Mouse (Mus musculus) neural tube, embryonic 14.5 days (tissue): ENCODE data around the gene Sike1. TPM values are rescaled to one million over a fixed set of nuclear protein-coding genes. Genes with fewer than 3 reads are reported as not detected.

Experiments used
- ATAC-seq: fragments of 200-750 bp; cut with Nextera tagmentation; 2 replicates; pipeline ENCODE4 v1.8.0; 2017; ENCODE audit warnings: low read depth, mild to moderate bottlenecking, moderate TSS enrichment, moderate library complexity
- H3K27ac ChIP-seq: fragments of 300-500 bp; sonication (generic); 2 replicates; pipeline ENCODE4 v1.5.1; 2014; ENCODE audit warnings: low read depth, mild to moderate bottlenecking, control low read depth, low read length, moderate library complexity, mixed read lengths
- H3K27me3 ChIP-seq: fragments of 300-500 bp; sonication (generic); 2 replicates; pipeline ENCODE4 v1.6.1; 2014; ENCODE audit warnings: low read length; ENCODE audit not compliant: control insufficient read depth, insufficient read depth
- H3K36me3 ChIP-seq: fragments of 300-500 bp; sonication (generic); 2 replicates; pipeline ENCODE4 v1.6.1; 2014; ENCODE audit warnings: low read length, mixed read lengths; ENCODE audit not compliant: control insufficient read depth, insufficient read depth
- H3K4me1 ChIP-seq: fragments of 300-500 bp; sonication (generic); 2 replicates; pipeline ENCODE4 v1.6.1; 2014; ENCODE audit warnings: low read length; ENCODE audit not compliant: control insufficient read depth, insufficient read depth
- H3K4me2 ChIP-seq: fragments of 300-500 bp; sonication (generic); 2 replicates; pipeline ENCODE4 v1.6.1; 2014; ENCODE audit warnings: mild to moderate bottlenecking, low read depth, low read length, control low read depth
- H3K4me3 ChIP-seq: fragments of 300-500 bp; sonication (generic); 2 replicates; pipeline ENCODE4 v1.5.1; 2014; ENCODE audit warnings: low read depth, low read length, control low read depth, mixed read lengths
- H3K9ac ChIP-seq: fragments of 300-500 bp; sonication (generic); replicated peaks from 2 replicates; pipeline ENCODE4 v1.6.1; 2014; ENCODE audit warnings: low read depth, mild to moderate bottlenecking, control low read depth, low read length, mixed read lengths
- H3K9me3 ChIP-seq: fragments of 300-500 bp; sonication (generic); 2 replicates; pipeline ENCODE4 v1.6.1; 2016; ENCODE audit warnings: low read length; ENCODE audit not compliant: control insufficient read depth
- WGBS: fragments of 180-500 bp; shearing (Covaris S2); extraction: QIAGEN DNeasy Blood & Tissue Kit; methylation state at CpG from one replicate; pipeline ENCODE4 v1.1.7; 2014; 5-methylcytosine and 5-hydroxymethylcytosine counted together
- polyA plus RNA-seq: library from polyadenylated mRNA; unstranded; fragments of >200 nt; fragmentation: Nextera tagmentation; extraction: Ambion mirVana; gene quantifications from 2 replicates; pipeline ENCODE4 v1.2.1, GENCODE M21; 2014

Sike1 gene
- polyA plus RNA-seq: 68.8 and 72.7 TPM in 2 replicates

- ATAC-seq: peak; percentile 99
- peaks cover 14% of the 10 kb centered on the region; the same call in 1 of the 2 replicates for H3K36me3 ChIP-seq
- H3K27ac ChIP-seq: peak within 1 kb of the TSS; percentile 85
- under 1% methylated on average over 60 of the region's 60 CpGs for WGBS
- peaks cover 6% of the 10 kb centered on the region; the same call in 1 of the 2 replicates for H3K4me1 ChIP-seq
- H3K4me3 ChIP-seq: peak within 1 kb of the TSS; percentile 69
- H3K9ac ChIP-seq: peak within 1 kb of the TSS; percentile 89
- H3K9me3 ChIP-seq: no peaks in the 10 kb centered on the region
- H3K27me3 ChIP-seq: no peaks in the 10 kb centered on the region
- H3K4me2 ChIP-seq: peak within 1 kb of the TSS; percentile 49
Observed at GRCm38 (mm10) chr3:102995605-102996321, at the start of gene Sike1. Gene Sike1 (plus strand): TSS chr3:102995708.

DNA sequence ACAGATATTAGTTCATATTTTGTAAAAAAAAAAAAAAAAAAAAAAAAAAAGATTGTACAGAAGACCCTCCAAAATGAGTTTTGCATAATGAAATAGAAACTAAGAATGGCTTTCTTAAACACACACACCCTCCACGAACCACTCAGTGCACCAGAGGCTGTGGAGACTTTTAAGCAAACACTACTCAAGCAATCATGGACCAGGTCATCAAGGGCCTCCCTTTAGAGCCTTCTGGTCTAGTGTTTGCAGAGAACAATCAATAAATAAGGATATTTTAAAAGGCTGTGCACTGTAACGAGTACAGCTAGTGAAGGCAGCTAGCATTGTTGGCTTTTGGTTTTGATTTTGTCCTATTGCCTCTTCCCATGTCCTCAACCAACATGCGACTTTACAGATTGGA is 49.2 kb upstream of the Sike1 start:
- H3K9ac ChIP-seq: no peak overlapping the region
- H3K27ac ChIP-seq: no peak overlapping the region
- no peaks in the 10 kb centered on the region for H3K9me3 ChIP-seq
- H3K27me3 ChIP-seq: no peaks in the 10 kb centered on the region
- whole genome bisulfite sequencing: 88% methylated on average over 3 of the region's 3 CpGs
- no peak overlapping the region for H3K4me3 ChIP-seq
- no peak overlapping the region for H3K4me2 ChIP-seq
- ATAC-seq: no peak
- H3K36me3 ChIP-seq: no peaks in the 10 kb centered on the region
- H3K4me1 ChIP-seq: no peaks in the 10 kb centered on the region

DNA sequence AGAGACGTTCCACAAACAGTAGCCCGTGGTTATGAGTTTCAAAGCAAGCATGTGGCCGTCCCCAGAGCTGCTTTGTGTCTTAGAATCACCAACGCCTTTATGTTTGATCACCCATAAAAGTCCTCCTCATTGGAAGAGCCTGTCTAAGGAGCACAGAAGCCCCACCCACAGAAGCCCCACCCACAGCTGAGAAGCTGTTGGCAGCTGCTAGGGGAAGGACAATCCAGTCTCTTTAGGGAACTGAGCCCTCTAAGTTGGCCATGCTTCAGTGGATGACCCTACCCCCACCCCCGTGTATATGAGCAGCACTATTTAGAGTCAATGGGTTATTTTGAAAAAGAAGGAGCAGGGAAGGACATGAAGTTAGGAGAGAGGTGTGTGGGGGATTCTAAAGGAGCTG is 48.6 kb upstream of the Sike1 start:
- Histone ChIP-seq H3K4me1 (no peaks in the 10 kb centered on the region), H3K27ac (no peak overlapping the region), H3K4me2 (no peak overlapping the region), H3K9me3 (no peaks in the 10 kb centered on the region), H3K27me3 (no peaks in the 10 kb centered on the region), H3K9ac (no peak overlapping the region), H3K36me3 (no peaks in the 10 kb centered on the region), H3K4me3 (no peak overlapping the region)
- WGBS: 44% methylated on average over 5 of the region's 5 CpGs
- ATAC-seq: no peak

DNA sequence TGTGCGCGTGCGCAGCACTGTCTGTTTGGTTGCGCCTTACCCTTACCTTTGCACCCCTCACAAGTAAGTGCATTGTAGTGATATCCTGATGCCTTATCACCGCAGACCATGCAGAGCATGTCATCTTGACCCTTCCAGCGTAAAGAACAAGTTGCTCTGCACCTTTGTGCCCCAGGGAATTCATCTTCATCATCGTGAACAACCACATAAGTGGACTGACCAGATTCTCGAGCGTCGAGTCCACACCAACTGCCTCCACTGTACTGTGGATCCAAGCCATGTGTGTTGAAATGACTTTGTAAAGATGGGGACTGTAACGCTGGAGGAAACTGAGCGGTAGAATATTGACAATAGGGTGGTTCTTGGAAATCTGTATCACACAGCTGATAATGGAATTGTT is 41.0 kb upstream of the Sike1 start:
- H3K4me3 ChIP-seq: no peak overlapping the region
- 95% methylated on average over 12 of the region's 12 CpGs for WGBS

DNA sequence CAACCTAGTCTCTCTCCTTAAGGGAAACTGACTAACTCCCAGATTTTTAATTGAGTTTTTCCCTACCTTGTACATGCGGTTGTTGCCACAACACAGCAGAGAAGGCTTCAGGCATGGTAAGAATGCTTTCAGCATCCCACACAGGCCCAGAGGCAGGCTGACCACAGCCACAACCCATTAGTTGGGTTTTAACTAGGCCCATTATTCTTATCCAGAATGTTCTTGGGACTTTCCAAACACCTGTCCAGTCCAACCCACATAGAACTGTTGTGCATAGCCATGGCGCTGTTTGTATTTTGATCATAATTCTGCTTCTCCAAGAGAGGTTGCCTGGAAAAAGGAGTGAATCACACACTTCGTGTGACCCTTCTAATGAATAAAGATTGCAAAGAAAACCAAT is 40.4 kb upstream of the Sike1 start:
- H3K36me3 ChIP-seq: no peaks in the 10 kb centered on the region
- no peak overlapping the region for H3K27ac ChIP-seq
- H3K4me2 ChIP-seq: no peak overlapping the region
- H3K9me3 ChIP-seq: no peaks in the 10 kb centered on the region
- no peak for ATAC-seq
- no peak overlapping the region for H3K9ac ChIP-seq
- no peak overlapping the region for H3K4me3 ChIP-seq
- WGBS: 93% methylated on average over 3 of the region's 3 CpGs
- no peaks in the 10 kb centered on the region for H3K27me3 ChIP-seq
- no peaks in the 10 kb centered on the region for H3K4me1 ChIP-seq

More for the DNA sequence above, 41.0 kb upstream of the Sike1 start:
- Histone ChIP-seq H3K4me1 (no peaks in the 10 kb centered on the region), H3K9ac (no peak overlapping the region), H3K36me3 (no peaks in the 10 kb centered on the region), H3K4me2 (no peak overlapping the region), H3K27me3 (no peaks in the 10 kb centered on the region), H3K9me3 (no peaks in the 10 kb centered on the region), H3K27ac (no peak overlapping the region)
- no peak for ATAC-seq

DNA sequence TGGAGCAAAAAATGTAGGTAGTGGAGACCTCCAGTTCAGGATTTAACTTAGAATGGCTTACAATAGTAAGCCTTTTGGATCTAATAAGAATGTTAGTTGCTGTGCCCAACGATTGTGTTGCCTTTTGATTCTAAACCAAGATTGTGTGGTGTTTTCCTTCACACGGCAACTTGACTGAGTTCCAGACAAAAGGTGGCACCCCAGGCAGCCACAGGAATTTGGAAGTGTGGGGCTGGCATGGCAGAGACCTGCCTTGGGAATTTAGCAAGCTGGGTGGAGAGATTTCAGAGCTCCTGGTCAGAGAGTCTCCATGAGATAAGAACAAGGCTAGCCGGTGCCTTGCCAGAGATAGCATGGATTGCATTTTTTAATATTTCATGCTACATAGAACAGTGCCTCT is 39.9 kb upstream of the Sike1 start:
- H3K4me3 ChIP-seq: no peak overlapping the region
- H3K9ac ChIP-seq: no peak overlapping the region
- WGBS: 77% methylated on average over 3 of the region's 3 CpGs
- H3K36me3 ChIP-seq: no peaks in the 10 kb centered on the region
- H3K27ac ChIP-seq: no peak overlapping the region
- H3K27me3 ChIP-seq: no peaks in the 10 kb centered on the region
- no peak overlapping the region for H3K4me2 ChIP-seq
- no peak for ATAC-seq
- H3K4me1 ChIP-seq: no peaks in the 10 kb centered on the region
- no peaks in the 10 kb centered on the region for H3K9me3 ChIP-seq

DNA sequence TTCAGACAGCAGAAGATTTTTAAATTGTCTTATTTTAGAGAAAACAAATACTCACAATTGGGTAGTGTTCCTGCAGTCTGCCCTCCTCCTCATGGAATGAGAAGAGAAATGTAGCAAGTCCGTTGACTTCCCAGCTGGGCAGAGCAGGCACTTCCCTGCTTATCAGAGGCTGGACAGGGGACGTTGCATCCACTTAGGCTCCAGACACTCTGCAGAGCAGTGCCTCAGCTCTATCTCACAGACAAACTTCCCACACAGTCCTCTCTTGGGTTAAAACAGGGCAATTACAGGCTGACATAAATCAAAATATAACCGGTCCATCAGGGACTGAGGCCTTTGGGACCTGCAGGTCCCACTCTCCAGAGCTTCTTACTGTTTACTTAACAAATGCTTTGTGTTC is 31.5 kb upstream of the Sike1 start, which contains the start of gene Nr1h5:
TSS of gene Nr1h5 (minus strand) at position 101 of the 400 bp plus-strand sequence.
- H3K4me1 ChIP-seq: no peaks in the 10 kb centered on the region
- no peak within 1 kb of the TSS for H3K4me2 ChIP-seq
- no peaks in the 10 kb centered on the region for H3K36me3 ChIP-seq
- H3K27ac ChIP-seq: no peak within 1 kb of the TSS
- H3K9ac ChIP-seq: no peak within 1 kb of the TSS
- H3K9me3 ChIP-seq: no peaks in the 10 kb centered on the region
- ATAC-seq: no peak
- H3K27me3 ChIP-seq: no peaks in the 10 kb centered on the region
- WGBS: 54% methylated on average over 3 of the region's 3 CpGs
- H3K4me3 ChIP-seq: no peak within 1 kb of the TSS

- Histone ChIP-seq H3K9ac (0 out of 2 replicates have a peak overlapping the region, but pooled peaks have one; percentile 21), H3K4me3 (no peak overlapping the region), H3K27ac (no peak overlapping the region), H3K36me3 (no peaks in the 10 kb centered on the region), H3K4me2 (no peak overlapping the region), H3K27me3 (no peaks in the 10 kb centered on the region), H3K9me3 (no peaks in the 10 kb centered on the region), H3K4me1 (no peaks in the 10 kb centered on the region)
- ATAC-seq: peak; percentile 77; the same call in 1 of the 2 replicates
- WGBS: 42% methylated on average over 9 of the region's 9 CpGs
Observed at GRCm38 (mm10) chr3:102970067-102970466, 25.4 kb upstream of the Sike1 start.

DNA sequence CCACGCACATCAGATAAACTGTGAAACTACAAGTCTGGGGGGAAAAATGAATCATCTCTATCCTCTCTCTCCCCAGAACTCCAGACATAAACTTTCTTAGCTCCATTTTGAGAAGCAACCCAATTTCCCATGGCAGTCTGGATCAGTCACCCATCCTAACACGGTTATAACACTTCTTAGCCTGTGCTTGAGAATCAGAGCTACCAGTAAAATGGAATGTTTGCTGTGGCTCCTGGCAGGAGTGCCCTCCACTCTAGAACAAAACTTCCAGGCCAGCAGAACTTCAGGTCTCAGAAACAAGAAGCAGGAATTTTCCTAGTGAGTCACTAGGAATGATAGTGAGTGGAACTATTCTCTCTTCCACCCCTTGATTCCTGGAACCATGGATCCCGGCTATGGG is 25.0 kb upstream of the Sike1 start:
- no peak overlapping the region for H3K4me2 ChIP-seq
- no peaks in the 10 kb centered on the region for H3K27me3 ChIP-seq
- ATAC-seq: no peak
- H3K27ac ChIP-seq: no peak overlapping the region
- 87% methylated on average over 3 of the region's 3 CpGs for WGBS
- no peaks in the 10 kb centered on the region for H3K4me1 ChIP-seq
- no peak overlapping the region for H3K9ac ChIP-seq
- no peaks in the 10 kb centered on the region for H3K9me3 ChIP-seq
- no peaks in the 10 kb centered on the region for H3K36me3 ChIP-seq
- no peak overlapping the region for H3K4me3 ChIP-seq
